Mouse (Mus musculus) thymus, adult 2 months (tissue): ENCODE measurements around the gene Tsr1.

Experiments used
- CTCF ChIP-seq: fragments of 200-500 bp; IDR thresholded peaks from 2 replicates; pipeline ENCODE4 v1.5.1; 2012; ENCODE audit warnings: mild to moderate bottlenecking, control low read depth, low read length, moderate library complexity, borderline replicate concordance; ENCODE audit not compliant: control insufficient read depth, poor library complexity, insufficient read depth; ENCODE audit errors: extremely low read depth
- POLR2A ChIP-seq: fragments of 200-500 bp; IDR thresholded peaks from 2 replicates; pipeline ENCODE4 v1.6.1; 2012; ENCODE audit warnings: mild to moderate bottlenecking, low read length, control low read depth, moderate library complexity; ENCODE audit not compliant: control insufficient read depth, poor library complexity, insufficient read depth; ENCODE audit errors: extremely low read depth

GRCm38 (mm10) chr11:74874630-74875029, 23.2 kb upstream of the Tsr1 start:
- TF ChIP-seq POLR2A, result no peak
- TF ChIP-seq CTCF, result no peak
